Mouse (Mus musculus): ENCODE results near the gene Rtl9.

DNA sequence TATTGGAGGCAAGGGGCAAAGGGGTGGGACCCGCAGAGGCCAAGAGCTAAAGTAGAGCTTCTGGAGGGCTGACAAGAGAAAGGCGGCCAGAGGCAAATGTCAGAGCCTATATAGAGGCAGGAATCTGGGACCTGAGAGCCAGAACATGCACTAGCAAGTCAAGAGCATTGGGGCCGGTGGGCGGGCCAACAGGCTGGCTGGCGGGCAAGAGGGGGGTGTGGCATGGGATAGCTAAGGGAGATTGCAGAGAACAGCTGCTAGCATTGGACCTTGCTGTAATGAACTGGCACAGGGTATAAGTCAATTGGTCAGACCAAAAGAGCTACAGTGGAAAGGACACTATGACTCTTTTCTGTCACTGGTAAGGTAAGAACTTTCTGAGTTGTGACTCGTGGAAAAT is 1.8 kb upstream of the Rtl9 start:
- TF ChIP-seq GATA1 (IDR thresholded peaks at IDR 0.05; ENCODE audit: borderline replicate concordance, low read length): no peak
- no peak for TF ChIP-seq CTCF (IDR thresholded peaks at IDR 0.05; ENCODE audit: low read depth, low read length)

Measured in G1E (cell line).